Mouse (Mus musculus) ES-Bruce4 (cell line): Measurements from ENCODE around the gene Stk16. TPM values are rescaled to one million over a fixed set of nuclear protein-coding genes. Genes with fewer than 3 reads are reported as not detected.
A peak's percentile ranks its signal among the peaks of the same experiment; 100 is the strongest.

Source experiments
- H3K27ac ChIP-seq: 2 replicates; pipeline ENCODE4 v1.5.1; 2012; ENCODE audit warnings: low read length, inconsistent platforms; ENCODE audit not compliant: insufficient read depth
- H3K27me3 ChIP-seq: 2 replicates; pipeline ENCODE4 v1.6.1; 2012; ENCODE audit warnings: mild to moderate bottlenecking, low read length, inconsistent platforms; ENCODE audit not compliant: control insufficient read depth, poor library complexity, insufficient read depth, severe bottlenecking
- H3K36me3 ChIP-seq: 2 replicates; pipeline ENCODE4 v1.6.1; 2012; ENCODE audit warnings: inconsistent platforms, mild to moderate bottlenecking, low read length, moderate library complexity; ENCODE audit not compliant: control insufficient read depth, poor library complexity, insufficient read depth, severe bottlenecking
- H3K4me1 ChIP-seq: one replicate; pipeline ENCODE4 v1.8.1; 2011; ENCODE audit warnings: low read length; ENCODE audit not compliant: control insufficient read depth, insufficient read depth
- H3K4me3 ChIP-seq: 2 replicates; pipeline ENCODE4 v1.5.1; 2011; ENCODE audit warnings: low read depth, mild to moderate bottlenecking, low read length
- H3K9ac ChIP-seq: 2 replicates; pipeline ENCODE4 v1.6.1; 2012; ENCODE audit warnings: low read depth, mild to moderate bottlenecking, inconsistent platforms; ENCODE audit not compliant: poor library complexity, severe bottlenecking
- H3K9me3 ChIP-seq: replicated peaks from 2 replicates; pipeline ENCODE4 v1.6.1; 2012; ENCODE audit warnings: mild to moderate bottlenecking, low read length, inconsistent platforms; ENCODE audit not compliant: control insufficient read depth, poor library complexity, insufficient read depth, severe bottlenecking
- CTCF ChIP-seq: IDR thresholded peaks from one replicate; pipeline ENCODE4 v1.8.1; 2011; ENCODE audit warnings: low read depth, low read length
- EP300 ChIP-seq: IDR thresholded peaks from 2 replicates; pipeline ENCODE4 v1.6.1; 2011; ENCODE audit warnings: low read depth, low read length; ENCODE audit not compliant: insufficient read depth
- POLR2A ChIP-seq: IDR thresholded peaks from one replicate; pipeline ENCODE4 v1.8.1; 2011; ENCODE audit warnings: low read length; ENCODE audit not compliant: insufficient read depth
- polyA plus RNA-seq: library from polyadenylated mRNA; stranded (reverse); fragments of >200 nt; gene quantifications from 2 replicates; pipeline ENCODE4 v1.2.4, GENCODE M21; 2011; ENCODE audit warnings: low read depth; ENCODE audit not compliant: missing spikeins, insufficient read depth, insufficient read length

Stk16 gene
- polyA plus RNA-seq, 1 experiment = 27.8 TPM

- Histone ChIP-seq H3K9me3 (no peaks in the 10 kb centered on the region), H3K36me3 (no peaks in the 10 kb centered on the region), H3K9ac (no peak overlapping the region), H3K27ac (no peak overlapping the region), H3K27me3 (no peaks in the 10 kb centered on the region), H3K4me3 (no peak overlapping the region), H3K4me1 (peaks cover 13% of the 10 kb centered on the region)
- TF ChIP-seq CTCF = no peak
- no peak for TF ChIP-seq EP300
- TF ChIP-seq POLR2A = no peak
Measured at GRCm38 (mm10) chr1:75222926-75223325, 12.3 kb downstream of the Stk16 start.

GRCm38 (mm10) chr1:75223532-75223931, 12.9 kb downstream of the Stk16 start:
- no peak for TF ChIP-seq EP300
- no peaks in the 10 kb centered on the region for H3K9me3 ChIP-seq
- H3K27ac ChIP-seq = no peak overlapping the region
- H3K27me3 ChIP-seq = no peaks in the 10 kb centered on the region
- no peaks in the 10 kb centered on the region for H3K36me3 ChIP-seq
- no peak overlapping the region for H3K4me3 ChIP-seq
- peaks cover 13% of the 10 kb centered on the region for H3K4me1 ChIP-seq
- no peak overlapping the region for H3K9ac ChIP-seq

GRCm38 (mm10) chr1:75225473-75225872, 14.8 kb downstream of the Stk16 start:
- Histone ChIP-seq H3K9me3 (no peaks in the 10 kb centered on the region), H3K9ac (no peak overlapping the region), H3K4me1 (peaks cover 13% of the 10 kb centered on the region), H3K36me3 (no peaks in the 10 kb centered on the region), H3K27me3 (no peaks in the 10 kb centered on the region), H3K4me3 (no peak overlapping the region), H3K27ac (no peak overlapping the region)
- TF ChIP-seq EP300 = no peak
- no peak for TF ChIP-seq CTCF
- TF ChIP-seq POLR2A = no peak

- Histone ChIP-seq H3K4me3 (no peak overlapping the region), H3K9me3 (no peaks in the 10 kb centered on the region), H3K9ac (no peak overlapping the region), H3K27ac (no peak overlapping the region), H3K27me3 (no peaks in the 10 kb centered on the region), H3K4me1 (peaks cover 13% of the 10 kb centered on the region), H3K36me3 (no peaks in the 10 kb centered on the region)
- TF ChIP-seq EP300 (no peak), CTCF (no peak), POLR2A (no peak)
Measured at GRCm38 (mm10) chr1:75226138-75226537, 15.5 kb downstream of the Stk16 start.

- H3K27ac ChIP-seq = peak overlapping the region; percentile 4; the same call in 1 of the 2 replicates
- no peak overlapping the region for H3K4me3 ChIP-seq
- no peaks in the 10 kb centered on the region for H3K9me3 ChIP-seq
- peaks cover 14% of the 10 kb centered on the region for H3K4me1 ChIP-seq
- H3K36me3 ChIP-seq = no peaks in the 10 kb centered on the region
- TF ChIP-seq POLR2A = no peak
- no peak overlapping the region for H3K9ac ChIP-seq
- H3K27me3 ChIP-seq = no peaks in the 10 kb centered on the region
Measured at GRCm38 (mm10) chr1:75227653-75228052, 17.0 kb downstream of the Stk16 start.

GRCm38 (mm10) chr1:75229158-75229557, 18.5 kb downstream of the Stk16 start:
- no peak for TF ChIP-seq CTCF
- TF ChIP-seq POLR2A = no peak
- no peak for TF ChIP-seq EP300
- Histone ChIP-seq H3K9ac (no peak overlapping the region), H3K4me1 (peaks cover 11% of the 10 kb centered on the region), H3K27ac (no peak overlapping the region), H3K36me3 (no peaks in the 10 kb centered on the region), H3K4me3 (no peak overlapping the region), H3K27me3 (no peaks in the 10 kb centered on the region), H3K9me3 (no peaks in the 10 kb centered on the region)
